Mouse (Mus musculus): Measurements from ENCODE around the gene Vcam1. TPM values are rescaled to one million over a fixed set of nuclear protein-coding genes. Genes with fewer than 3 reads are reported as not detected.

The Vcam1 gene
- polyA plus RNA-seq, 1 experiment from 2014 or later = 97.3 TPM

DNA sequence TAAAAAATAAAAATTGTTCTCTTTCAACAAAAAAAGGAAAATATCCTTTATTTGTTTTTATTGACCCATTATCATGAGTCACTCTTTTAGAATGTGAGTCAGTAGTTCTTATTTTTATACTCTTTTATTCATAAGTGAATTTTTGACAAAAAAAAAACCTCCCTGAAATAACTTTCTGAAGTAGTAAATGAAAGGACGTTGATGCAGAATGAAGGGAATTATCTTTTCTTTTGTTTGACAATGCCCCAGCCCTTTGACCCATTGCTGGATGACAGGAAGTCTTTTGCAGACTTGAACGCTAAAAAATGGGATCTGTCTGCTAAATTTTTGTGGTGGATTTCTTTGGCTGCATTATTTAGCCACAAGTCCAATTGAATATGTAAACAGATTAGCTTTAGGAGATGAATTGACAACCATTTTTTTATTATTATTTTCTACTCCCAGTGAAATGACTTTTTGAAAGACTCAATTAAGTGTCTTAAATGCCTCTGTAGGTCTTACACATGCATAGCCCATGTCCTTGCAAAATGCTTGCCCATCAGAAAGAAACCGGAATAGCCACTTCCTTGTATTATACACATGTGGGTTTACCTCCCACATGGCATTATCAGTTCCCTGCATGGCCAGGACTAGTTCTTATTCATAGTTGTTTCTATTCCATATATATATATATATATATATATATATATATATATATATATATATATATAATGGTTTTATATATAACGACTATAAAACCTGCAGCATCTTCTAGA is 530 bp upstream of the Vcam1 start:
- Histone ChIP-seq H3K9me3 (replicated peaks; ENCODE audit: control insufficient read depth, low read length) (no peaks in the 10 kb centered on the region), H3K4me1 (ENCODE audit: control insufficient read depth, insufficient read depth, low read length) (peaks cover 9% of the 10 kb centered on the region; the same call in 1 of the 2 replicates), H3K27ac (ENCODE audit: low read length) (no peak overlapping the region), H3K36me3 (ENCODE audit: control insufficient read depth, insufficient read depth) (no peaks in the 10 kb centered on the region; the same call in 1 of the 2 replicates), H3K4me2 (ENCODE audit: low read depth, low read length) (peak overlapping the region; percentile 59), H3K4me3 (ENCODE audit: low read length) (no peak overlapping the region), H3K27me3 (ENCODE audit: control insufficient read depth, insufficient read depth, low read length) (no peaks in the 10 kb centered on the region), H3K9ac (ENCODE audit: low read length) (no peak overlapping the region)
- no peak for ATAC-seq (replicated peaks; ENCODE audit: extremely low read depth, insufficient read depth, low FRiP score)
- WGBS = 39% methylated on average over 4 of the region's 4 CpGs

DNA sequence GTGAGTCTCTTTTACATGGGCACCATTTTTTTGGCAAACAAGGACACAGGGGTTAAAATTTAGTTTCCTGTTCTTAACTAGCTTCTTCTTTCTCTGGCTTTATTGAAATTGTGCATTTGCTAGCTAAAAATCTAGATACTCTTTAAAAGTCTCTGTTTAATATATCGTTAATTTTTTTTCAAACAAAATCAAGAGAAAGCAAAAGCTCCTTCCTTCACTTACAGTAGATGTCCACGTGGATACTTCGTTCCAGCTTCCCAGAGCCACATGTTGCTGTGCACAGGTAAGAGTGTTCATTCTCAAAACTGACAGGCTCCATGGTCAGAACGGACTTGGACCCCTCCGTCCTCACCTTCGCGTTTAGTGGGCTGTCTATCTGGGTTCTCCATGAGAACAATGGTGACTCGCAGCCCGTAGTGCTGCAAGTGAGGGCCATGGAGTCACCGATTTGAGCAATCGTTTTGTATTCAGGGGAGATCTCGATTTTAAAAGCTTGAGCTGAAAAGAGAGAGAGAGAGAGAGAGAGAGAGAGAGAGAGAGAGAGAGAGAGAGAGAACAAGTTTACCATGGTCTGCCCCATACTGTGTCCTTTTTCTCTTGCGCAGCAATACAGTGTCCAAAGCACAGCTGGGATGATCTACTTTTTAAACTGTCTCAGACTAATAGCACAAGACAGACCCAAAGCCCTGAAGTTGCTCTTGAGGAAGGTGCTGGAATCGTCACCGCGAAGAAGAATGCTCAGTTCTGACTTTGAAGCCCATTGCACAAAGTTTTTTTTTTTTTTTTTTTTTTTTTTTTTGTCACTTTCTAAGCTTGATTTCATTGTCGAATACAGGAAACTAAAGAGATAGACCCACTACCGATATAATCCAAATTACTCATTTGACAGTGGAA is 930 bp downstream of the Vcam1 start:
- Histone ChIP-seq H3K27ac (ENCODE audit: low read length) (peak overlapping the region; percentile 88), H3K4me2 (ENCODE audit: low read depth, low read length) (peak overlapping the region; percentile 59), H3K9ac (ENCODE audit: low read length) (peak overlapping the region; percentile 85), H3K36me3 (ENCODE audit: control insufficient read depth, insufficient read depth) (peaks cover 10% of the 10 kb centered on the region), H3K27me3 (ENCODE audit: control insufficient read depth, insufficient read depth, low read length) (no peaks in the 10 kb centered on the region), H3K4me3 (ENCODE audit: low read length) (peak overlapping the region; percentile 66), H3K9me3 (replicated peaks; ENCODE audit: control insufficient read depth, low read length) (no peaks in the 10 kb centered on the region), H3K4me1 (ENCODE audit: control insufficient read depth, insufficient read depth, low read length) (peaks cover 9% of the 10 kb centered on the region; the same call in 1 of the 2 replicates)
- 0 out of 2 replicates have a peak, but pooled peaks have one; percentile 37 for ATAC-seq (replicated peaks; ENCODE audit: extremely low read depth, insufficient read depth, low FRiP score)
- 27% methylated on average over 18 of the region's 18 CpGs for WGBS

DNA sequence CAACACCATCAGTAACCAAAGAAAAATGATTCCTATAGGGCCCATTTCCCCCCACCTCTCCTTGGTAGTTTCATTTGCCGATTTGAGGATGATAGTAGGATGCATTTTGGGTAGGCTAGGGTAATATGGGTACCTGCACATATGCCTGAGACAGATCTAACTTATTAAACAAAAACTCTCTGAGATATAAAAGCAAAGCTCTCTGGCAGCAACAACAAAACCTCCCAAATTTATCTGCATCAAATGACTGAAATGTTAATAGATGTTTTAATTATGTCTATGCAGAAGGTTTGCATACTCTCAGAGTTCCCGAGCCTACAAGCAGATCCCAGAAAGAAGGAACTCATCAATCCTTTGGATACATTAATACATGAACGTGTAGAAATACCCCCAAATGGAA is 1.7 kb downstream of the Vcam1 start:
- peak overlapping the region; percentile 59 for H3K4me2 ChIP-seq (ENCODE audit: low read depth, low read length)
- H3K27me3 ChIP-seq (ENCODE audit: control insufficient read depth, insufficient read depth, low read length) = no peaks in the 10 kb centered on the region
- H3K9me3 ChIP-seq (replicated peaks; ENCODE audit: control insufficient read depth, low read length) = no peaks in the 10 kb centered on the region
- peak overlapping the region; percentile 88; the same call in 1 of the 2 replicates for H3K27ac ChIP-seq (ENCODE audit: low read length)
- H3K4me3 ChIP-seq (ENCODE audit: low read length) = peak overlapping the region; percentile 66
- peaks cover 10% of the 10 kb centered on the region for H3K4me1 ChIP-seq (ENCODE audit: control insufficient read depth, insufficient read depth, low read length)
- ATAC-seq (replicated peaks; ENCODE audit: extremely low read depth, insufficient read depth, low FRiP score) = no peak
- H3K36me3 ChIP-seq (ENCODE audit: control insufficient read depth, insufficient read depth) = peaks cover 10% of the 10 kb centered on the region
- peak overlapping the region; percentile 85 for H3K9ac ChIP-seq (ENCODE audit: low read length)
- 33% methylated on average over 3 of the region's 3 CpGs for WGBS

DNA sequence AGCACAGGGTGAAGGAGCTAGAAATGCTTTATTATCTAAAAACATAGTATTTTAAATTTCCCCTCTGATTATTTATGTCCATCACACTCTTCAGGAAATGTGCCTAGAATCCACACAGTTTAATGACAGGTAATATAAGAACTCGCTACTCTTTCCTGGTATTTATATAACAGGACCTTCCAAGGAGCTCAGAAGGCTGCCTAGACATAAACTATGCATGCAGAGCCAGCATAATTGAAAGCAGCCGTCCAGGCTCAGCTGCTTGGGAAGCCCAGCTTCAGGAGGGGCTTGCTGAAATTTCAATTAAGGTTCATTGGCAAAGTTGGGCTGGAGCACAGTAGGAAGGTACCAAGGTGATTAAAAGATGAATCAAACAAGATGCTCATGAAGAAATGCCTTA is 2.2 kb downstream of the Vcam1 start:
- Histone ChIP-seq H3K4me3 (ENCODE audit: low read length) (peak overlapping the region; percentile 66), H3K27me3 (ENCODE audit: control insufficient read depth, insufficient read depth, low read length) (no peaks in the 10 kb centered on the region), H3K4me2 (ENCODE audit: low read depth, low read length) (peak overlapping the region; percentile 81), H3K36me3 (ENCODE audit: control insufficient read depth, insufficient read depth) (peaks cover 10% of the 10 kb centered on the region), H3K9me3 (replicated peaks; ENCODE audit: control insufficient read depth, low read length) (no peaks in the 10 kb centered on the region), H3K9ac (ENCODE audit: low read length) (peak overlapping the region; percentile 76), H3K27ac (ENCODE audit: low read length) (peak overlapping the region; percentile 95), H3K4me1 (ENCODE audit: control insufficient read depth, insufficient read depth, low read length) (peaks cover 14% of the 10 kb centered on the region)
- 19% methylated on average over 2 of the region's 2 CpGs for WGBS
- no peak for ATAC-seq (replicated peaks; ENCODE audit: extremely low read depth, insufficient read depth, low FRiP score)

DNA sequence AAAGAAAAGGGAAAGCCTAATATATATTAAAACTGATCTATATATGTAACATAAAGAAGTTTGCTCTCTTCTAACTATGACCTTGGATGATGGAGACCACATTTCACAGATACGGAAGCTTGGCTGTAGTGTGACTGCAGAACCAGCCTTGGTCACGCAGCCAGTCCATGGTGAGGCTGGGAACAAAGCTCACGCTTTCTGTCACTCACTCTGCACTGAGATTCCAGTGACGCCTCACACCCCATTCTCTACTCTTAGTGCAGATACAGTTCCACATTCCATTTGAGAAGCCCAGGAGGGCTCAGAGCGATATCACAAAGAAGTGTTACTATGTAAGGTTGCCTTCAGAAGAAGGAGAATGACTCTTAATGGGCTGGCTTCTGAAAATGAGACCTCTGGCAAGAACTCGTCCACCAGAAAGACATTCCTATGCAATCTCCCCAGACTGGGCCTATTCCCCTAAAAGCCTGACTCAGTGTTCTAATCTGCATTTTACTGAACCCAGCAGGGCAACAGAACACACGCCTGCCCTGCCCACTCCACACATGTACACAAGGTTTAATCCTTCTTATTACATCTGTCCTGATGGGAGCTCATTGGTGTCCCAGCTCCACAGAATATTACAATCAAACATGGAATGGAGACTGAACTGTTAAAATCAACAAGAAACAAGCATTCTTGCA is 2.8 kb downstream of the Vcam1 start:
- 27% methylated on average over 7 of the region's 7 CpGs for WGBS
- H3K27ac ChIP-seq (ENCODE audit: low read length) = peak overlapping the region; percentile 95
- H3K4me1 ChIP-seq (ENCODE audit: control insufficient read depth, insufficient read depth, low read length) = peaks cover 14% of the 10 kb centered on the region
- peak overlapping the region; percentile 66 for H3K4me3 ChIP-seq (ENCODE audit: low read length)
- H3K9ac ChIP-seq (ENCODE audit: low read length) = peak overlapping the region; percentile 76
- no peaks in the 10 kb centered on the region for H3K27me3 ChIP-seq (ENCODE audit: control insufficient read depth, insufficient read depth, low read length)
- peak; percentile 91 for ATAC-seq (replicated peaks; ENCODE audit: extremely low read depth, insufficient read depth, low FRiP score)
- H3K36me3 ChIP-seq (ENCODE audit: control insufficient read depth, insufficient read depth) = peaks cover 14% of the 10 kb centered on the region
- H3K9me3 ChIP-seq (replicated peaks; ENCODE audit: control insufficient read depth, low read length) = no peaks in the 10 kb centered on the region
- peak overlapping the region; percentile 81 for H3K4me2 ChIP-seq (ENCODE audit: low read depth, low read length)

DNA sequence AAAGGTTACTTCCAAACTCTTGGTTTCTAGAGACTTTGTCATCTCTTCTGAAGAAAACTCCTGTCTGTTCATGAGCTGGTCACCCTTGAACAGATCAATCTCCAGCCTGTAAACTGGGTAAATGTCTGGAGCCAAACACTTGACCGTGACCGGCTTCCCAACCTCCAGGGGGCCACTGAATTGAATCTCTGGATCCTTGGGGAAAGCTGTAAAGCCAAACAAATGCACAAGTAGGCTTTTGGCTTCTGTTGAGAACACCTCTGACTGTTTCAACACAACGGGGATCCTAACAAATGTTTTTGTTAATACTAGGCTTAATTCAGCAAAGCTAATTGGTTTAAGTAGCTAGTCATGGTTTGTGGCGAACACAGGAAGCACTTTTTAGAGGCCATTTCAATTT is 3.4 kb downstream of the Vcam1 start:
- peak overlapping the region; percentile 58; the same call in 1 of the 2 replicates for H3K9ac ChIP-seq (ENCODE audit: low read length)

DNA sequence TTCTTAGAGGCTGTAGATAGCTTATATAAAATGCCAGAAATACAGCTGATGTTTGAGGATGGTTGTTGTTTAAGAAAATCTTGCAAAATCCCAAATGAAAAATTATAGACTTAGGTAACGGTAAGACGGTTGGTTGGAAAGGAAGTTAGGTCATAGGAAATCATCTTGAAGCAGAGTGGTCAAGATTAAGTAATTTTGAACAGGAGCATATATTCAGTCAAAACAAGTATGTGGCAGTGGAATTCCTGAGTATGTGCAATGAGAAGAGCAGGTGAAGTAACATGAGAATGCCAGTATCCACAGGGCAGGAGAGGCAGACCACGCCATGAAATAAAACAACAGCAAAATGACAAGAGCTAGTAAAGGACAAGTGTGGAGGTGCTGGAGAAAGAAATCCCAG is 5.7 kb downstream of the Vcam1 start:
- no peak overlapping the region for H3K4me2 ChIP-seq (ENCODE audit: low read depth, low read length)
- no peak overlapping the region for H3K27ac ChIP-seq (ENCODE audit: low read length)
- no peak for ATAC-seq (replicated peaks; ENCODE audit: extremely low read depth, insufficient read depth, low FRiP score)
- peaks cover 14% of the 10 kb centered on the region for H3K4me1 ChIP-seq (ENCODE audit: control insufficient read depth, insufficient read depth, low read length)
- WGBS = 86% methylated on average over 3 of the region's 3 CpGs
- peaks cover 25% of the 10 kb centered on the region for H3K36me3 ChIP-seq (ENCODE audit: control insufficient read depth, insufficient read depth)
- H3K9ac ChIP-seq (ENCODE audit: low read length) = no peak overlapping the region
- no peaks in the 10 kb centered on the region for H3K9me3 ChIP-seq (replicated peaks; ENCODE audit: control insufficient read depth, low read length)
- H3K4me3 ChIP-seq (ENCODE audit: low read length) = no peak overlapping the region
- no peaks in the 10 kb centered on the region for H3K27me3 ChIP-seq (ENCODE audit: control insufficient read depth, insufficient read depth, low read length)

More for the DNA sequence above, 3.4 kb downstream of the Vcam1 start:
- Histone ChIP-seq H3K4me3 (ENCODE audit: low read length) (peak overlapping the region; percentile 66), H3K27ac (ENCODE audit: low read length) (peak overlapping the region; percentile 95), H3K4me2 (ENCODE audit: low read depth, low read length) (peak overlapping the region; percentile 81), H3K9me3 (replicated peaks; ENCODE audit: control insufficient read depth, low read length) (no peaks in the 10 kb centered on the region), H3K36me3 (ENCODE audit: control insufficient read depth, insufficient read depth) (peaks cover 14% of the 10 kb centered on the region), H3K4me1 (ENCODE audit: control insufficient read depth, insufficient read depth, low read length) (peaks cover 14% of the 10 kb centered on the region), H3K27me3 (ENCODE audit: control insufficient read depth, insufficient read depth, low read length) (no peaks in the 10 kb centered on the region)
- no peak for ATAC-seq (replicated peaks; ENCODE audit: extremely low read depth, insufficient read depth, low FRiP score)
- WGBS = 46% methylated on average over 4 of the region's 4 CpGs

DNA sequence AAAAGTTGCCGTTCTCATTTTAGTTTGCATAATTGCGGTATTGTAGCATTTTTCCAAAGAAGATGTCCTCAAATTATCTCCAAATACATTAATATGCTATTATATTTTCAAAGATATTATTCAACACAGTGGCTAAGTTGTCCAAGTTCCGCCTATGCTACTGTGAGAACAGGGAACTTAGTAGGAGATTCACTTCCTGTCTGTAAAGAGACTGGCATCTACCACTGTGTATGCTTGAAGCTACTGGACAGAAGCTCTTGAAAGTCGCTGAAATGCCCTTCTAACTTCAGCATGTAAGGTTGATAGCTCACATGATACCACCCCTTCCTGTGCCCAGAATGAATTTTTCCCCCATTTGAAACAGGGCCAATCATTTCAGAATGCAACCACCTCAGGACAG is 6.8 kb downstream of the Vcam1 start:
- peaks cover 14% of the 10 kb centered on the region for H3K4me1 ChIP-seq (ENCODE audit: control insufficient read depth, insufficient read depth, low read length)
- no peak overlapping the region for H3K4me3 ChIP-seq (ENCODE audit: low read length)
- H3K36me3 ChIP-seq (ENCODE audit: control insufficient read depth, insufficient read depth) = peaks cover 25% of the 10 kb centered on the region
- 76% methylated on average over 4 of the region's 4 CpGs for WGBS
- H3K27me3 ChIP-seq (ENCODE audit: control insufficient read depth, insufficient read depth, low read length) = no peaks in the 10 kb centered on the region
- H3K4me2 ChIP-seq (ENCODE audit: low read depth, low read length) = no peak overlapping the region
- no peaks in the 10 kb centered on the region for H3K9me3 ChIP-seq (replicated peaks; ENCODE audit: control insufficient read depth, low read length)
- no peak for ATAC-seq (replicated peaks; ENCODE audit: extremely low read depth, insufficient read depth, low FRiP score)
- H3K9ac ChIP-seq (ENCODE audit: low read length) = no peak overlapping the region
- peak overlapping the region; percentile 35; the same call in 1 of the 2 replicates for H3K27ac ChIP-seq (ENCODE audit: low read length)

Data from heart, embryonic 16.5 days (tissue).